Mouse (Mus musculus): ENCODE results near the gene Trim72. TPM values are rescaled to one million over a fixed set of nuclear protein-coding genes. Genes with fewer than 3 reads are reported as not detected.

Gene Trim72
- polyA plus RNA-seq, 1 experiment from 2014 or later = not detected

DNA sequence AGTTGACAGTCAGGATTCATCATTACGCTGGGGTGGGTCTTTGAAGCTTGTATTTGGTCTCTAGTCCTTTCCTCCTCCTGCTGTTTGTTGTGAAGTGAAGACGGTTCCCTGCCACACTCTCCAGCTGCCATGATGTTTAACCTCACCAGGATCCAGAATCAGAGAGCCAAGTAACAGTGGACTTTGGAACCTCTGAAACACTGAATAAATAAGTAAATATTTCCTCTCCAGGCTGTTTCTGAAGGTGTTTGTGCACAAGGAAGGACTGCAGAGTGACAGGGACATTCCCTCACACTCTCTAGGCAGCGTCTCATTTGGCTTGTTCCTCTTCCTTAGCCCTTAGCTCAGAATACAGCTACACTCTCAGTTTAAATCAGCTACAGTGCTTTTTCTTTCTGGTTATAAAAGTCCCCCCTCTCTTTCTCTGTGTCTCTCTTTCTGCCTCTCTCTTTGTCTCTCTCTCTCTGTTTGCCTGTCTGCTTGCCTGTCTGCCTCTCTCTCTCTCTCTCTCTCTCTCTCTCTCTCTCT is 53.2 kb downstream of the Trim72 start:
- ATAC-seq (replicated peaks; ENCODE audit: low FRiP score) (no peak), DNase-seq (ENCODE audit: low spot score) (no peak)
- no peak overlapping the region for H3K4me3 ChIP-seq (ENCODE audit: low read depth, low read length)
- H3K27me3 ChIP-seq (ENCODE audit: control insufficient read depth, insufficient read depth, low read length) = no peaks in the 10 kb centered on the region
- no peak overlapping the region for H3K9ac ChIP-seq (ENCODE audit: low read length)
- WGBS = 80% methylated on average over 3 of the region's 3 CpGs
- H3K4me2 ChIP-seq (ENCODE audit: low read depth, low read length, severe bottlenecking) = no peak overlapping the region
- no peaks in the 10 kb centered on the region for H3K9me3 ChIP-seq (ENCODE audit: control insufficient read depth, low read length)
- H3K27ac ChIP-seq (ENCODE audit: low read depth, low read length) = no peak overlapping the region
- H3K4me1 ChIP-seq (replicated peaks; ENCODE audit: control insufficient read depth, insufficient read depth, low read length) = no peaks in the 10 kb centered on the region
- H3K36me3 ChIP-seq (ENCODE audit: control insufficient read depth, insufficient read depth, low read length) = no peaks in the 10 kb centered on the region

DNA sequence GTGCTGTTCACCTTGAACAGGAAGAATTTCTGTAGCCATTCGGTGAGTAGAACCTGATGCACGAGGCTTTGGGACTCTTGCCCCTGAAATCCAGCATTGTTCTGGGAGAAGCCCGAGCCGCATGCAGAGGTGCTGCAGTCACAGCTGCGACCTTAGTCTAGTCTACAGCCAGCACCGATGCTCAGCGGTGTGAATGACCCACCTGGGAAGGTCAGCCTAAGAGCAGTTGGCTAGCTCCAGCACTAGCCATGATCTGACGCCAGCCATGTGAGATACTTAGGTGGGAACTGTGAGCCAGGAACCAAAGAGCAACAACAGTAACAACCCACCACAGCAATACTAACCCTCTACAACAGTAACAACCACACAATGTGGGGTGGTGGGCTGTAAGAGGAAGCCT is 54.1 kb downstream of the Trim72 start:
- ATAC-seq (replicated peaks; ENCODE audit: low FRiP score) (no peak), DNase-seq (ENCODE audit: low spot score) (no peak)
- Histone ChIP-seq H3K27me3 (ENCODE audit: control insufficient read depth, insufficient read depth, low read length) (no peaks in the 10 kb centered on the region), H3K27ac (ENCODE audit: low read depth, low read length) (no peak overlapping the region), H3K4me1 (replicated peaks; ENCODE audit: control insufficient read depth, insufficient read depth, low read length) (no peaks in the 10 kb centered on the region), H3K4me3 (ENCODE audit: low read depth, low read length) (no peak overlapping the region), H3K9me3 (ENCODE audit: control insufficient read depth, low read length) (no peaks in the 10 kb centered on the region), H3K9ac (ENCODE audit: low read length) (no peak overlapping the region), H3K36me3 (ENCODE audit: control insufficient read depth, insufficient read depth, low read length) (no peaks in the 10 kb centered on the region), H3K4me2 (ENCODE audit: low read depth, low read length, severe bottlenecking) (no peak overlapping the region)
- WGBS = 83% methylated on average over 8 of the region's 8 CpGs

DNA sequence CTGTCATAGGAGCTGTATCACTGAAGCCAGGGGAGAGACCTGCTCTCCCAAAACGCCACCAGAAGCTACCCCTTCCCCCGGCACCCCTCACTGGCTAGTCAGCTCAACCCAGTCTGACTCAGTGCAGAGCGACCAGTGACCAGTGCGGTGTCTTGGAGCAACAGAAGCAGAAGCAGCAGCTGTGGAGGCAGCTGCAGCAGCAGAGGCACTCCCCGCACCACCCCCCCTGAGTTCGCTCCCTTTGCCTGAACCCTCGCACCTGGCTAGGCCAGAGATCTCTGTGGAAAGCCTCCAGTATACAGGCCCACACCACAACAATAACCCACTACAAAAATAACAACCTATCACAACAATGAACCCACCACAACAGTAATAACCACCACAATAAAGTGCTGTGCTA is 54.8 kb downstream of the Trim72 start:
- H3K4me2 ChIP-seq (ENCODE audit: low read depth, low read length, severe bottlenecking) = no peak overlapping the region
- H3K9me3 ChIP-seq (ENCODE audit: control insufficient read depth, low read length) = no peaks in the 10 kb centered on the region
- WGBS = 77% methylated on average over 7 of the region's 7 CpGs
- no peak overlapping the region for H3K4me3 ChIP-seq (ENCODE audit: low read depth, low read length)
- no peak overlapping the region for H3K9ac ChIP-seq (ENCODE audit: low read length)
- no peak overlapping the region for H3K27ac ChIP-seq (ENCODE audit: low read depth, low read length)
- no peaks in the 10 kb centered on the region for H3K4me1 ChIP-seq (replicated peaks; ENCODE audit: control insufficient read depth, insufficient read depth, low read length)
- ATAC-seq (replicated peaks; ENCODE audit: low FRiP score) = no peak
- H3K36me3 ChIP-seq (ENCODE audit: control insufficient read depth, insufficient read depth, low read length) = no peaks in the 10 kb centered on the region
- no peak for DNase-seq (ENCODE audit: low spot score)
- no peaks in the 10 kb centered on the region for H3K27me3 ChIP-seq (ENCODE audit: control insufficient read depth, insufficient read depth, low read length)

DNA sequence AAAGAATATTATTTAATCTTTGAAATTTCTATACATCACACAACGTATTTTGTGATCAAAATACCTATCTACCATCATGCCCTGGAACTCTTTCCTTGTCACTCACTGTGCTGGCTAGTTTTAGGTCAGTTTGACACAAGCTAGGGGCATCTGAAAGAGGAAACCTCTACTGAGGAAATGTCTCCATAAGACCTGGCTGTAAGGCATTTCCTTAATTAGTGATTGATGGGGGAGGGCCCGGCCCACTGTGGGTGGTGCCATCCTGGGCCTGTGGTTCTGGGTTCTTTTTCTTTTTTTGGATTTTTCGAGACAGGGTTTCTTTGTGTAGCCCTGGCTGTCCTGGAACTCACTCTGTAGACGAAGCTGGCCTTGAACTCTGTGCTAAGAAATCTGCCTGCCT is 55.3 kb downstream of the Trim72 start:
- H3K9me3 ChIP-seq (ENCODE audit: control insufficient read depth, low read length) = no peaks in the 10 kb centered on the region
- H3K4me2 ChIP-seq (ENCODE audit: low read depth, low read length, severe bottlenecking) = no peak overlapping the region
- ATAC-seq (replicated peaks; ENCODE audit: low FRiP score) (no peak), DNase-seq (ENCODE audit: low spot score) (no peak)
- no peaks in the 10 kb centered on the region for H3K36me3 ChIP-seq (ENCODE audit: control insufficient read depth, insufficient read depth, low read length)
- no peaks in the 10 kb centered on the region for H3K4me1 ChIP-seq (replicated peaks; ENCODE audit: control insufficient read depth, insufficient read depth, low read length)
- WGBS = 84% methylated on average over 4 of the region's 4 CpGs
- H3K4me3 ChIP-seq (ENCODE audit: low read depth, low read length) = no peak overlapping the region
- no peaks in the 10 kb centered on the region for H3K27me3 ChIP-seq (ENCODE audit: control insufficient read depth, insufficient read depth, low read length)
- H3K27ac ChIP-seq (ENCODE audit: low read depth, low read length) = no peak overlapping the region
- H3K9ac ChIP-seq (ENCODE audit: low read length) = no peak overlapping the region

Other genes starting within 250 kb of the Trim72 start
- 6.6 and 7.1 TPM in 2 replicates for gene Orai3, start 234.1 kb upstream of the Trim72 start, polyA plus RNA-seq (2014; fragmentation: Nextera tagmentation; extraction: Ambion mirVana)
- gene Setd1a, start 227.3 kb upstream of the Trim72 start, polyA plus RNA-seq (2014; fragmentation: Nextera tagmentation; extraction: Ambion mirVana) = 28.8 and 30.7 TPM in 2 replicates
- gene Gm49388, start 218.3 kb upstream of the Trim72 start, polyA plus RNA-seq (2014; fragmentation: Nextera tagmentation; extraction: Ambion mirVana) = not detected in 2 replicates
- gene Hsd3b7, start 203.3 kb upstream of the Trim72 start, polyA plus RNA-seq (2014; fragmentation: Nextera tagmentation; extraction: Ambion mirVana) = 6.5 and 7.9 TPM in 2 replicates
- 10.1 and 13.2 TPM in 2 replicates for gene Stx4a, start 179.7 kb upstream of the Trim72 start, polyA plus RNA-seq (2014; fragmentation: Nextera tagmentation; extraction: Ambion mirVana)
- gene Stx1b, start 179.4 kb upstream of the Trim72 start, polyA plus RNA-seq (2014; fragmentation: Nextera tagmentation; extraction: Ambion mirVana) = 11.1 and 13.0 TPM in 2 replicates
- gene Zfp646, start 127.7 kb upstream of the Trim72 start, polyA plus RNA-seq (2014; fragmentation: Nextera tagmentation; extraction: Ambion mirVana) = 26.2 and 26.8 TPM in 2 replicates
- gene Zfp668, start 127.1 kb upstream of the Trim72 start, polyA plus RNA-seq (2014; fragmentation: Nextera tagmentation; extraction: Ambion mirVana) = 32.6 and 32.9 TPM in 2 replicates
- 0.56 and 0.91 TPM in 2 replicates for gene Prss53, start 113.0 kb upstream of the Trim72 start, polyA plus RNA-seq (2014; fragmentation: Nextera tagmentation; extraction: Ambion mirVana)
- gene Gm21974, start 108.5 kb upstream of the Trim72 start, polyA plus RNA-seq (2014; fragmentation: Nextera tagmentation; extraction: Ambion mirVana) = not detected in 2 replicates
- 47.8 and 48.9 TPM in 2 replicates for gene Vkorc1, start 108.3 kb upstream of the Trim72 start, polyA plus RNA-seq (2014; fragmentation: Nextera tagmentation; extraction: Ambion mirVana)
- gene Bckdk, start 99.9 kb upstream of the Trim72 start, polyA plus RNA-seq (2014; fragmentation: Nextera tagmentation; extraction: Ambion mirVana) = 102 and 139 TPM in 2 replicates
- gene Kat8, start 91.4 kb upstream of the Trim72 start, polyA plus RNA-seq (2014; fragmentation: Nextera tagmentation; extraction: Ambion mirVana) = 55.9 and 58.3 TPM in 2 replicates
- 1.8 and 3.1 TPM in 2 replicates for gene Prss8, start 73.8 kb upstream of the Trim72 start, polyA plus RNA-seq (2014; fragmentation: Nextera tagmentation; extraction: Ambion mirVana)
- gene Prss36, start 57.2 kb upstream of the Trim72 start, polyA plus RNA-seq (2014; fragmentation: Nextera tagmentation; extraction: Ambion mirVana) = 10.4 and 10.7 TPM in 2 replicates
- 44.7 and 62.6 TPM in 2 replicates for gene Fus, start 36.5 kb upstream of the Trim72 start, polyA plus RNA-seq (2014; fragmentation: Nextera tagmentation; extraction: Ambion mirVana)
- 4.2 and 7.0 TPM in 2 replicates for gene Pycard, start 10.1 kb upstream of the Trim72 start, polyA plus RNA-seq (2014; fragmentation: Nextera tagmentation; extraction: Ambion mirVana)
- 0.40 and 0.57 TPM in 2 replicates for gene Itgam, start 58.7 kb downstream of the Trim72 start, polyA plus RNA-seq (2014; fragmentation: Nextera tagmentation; extraction: Ambion mirVana)
- gene Gm49368, start 58.7 kb downstream of the Trim72 start, polyA plus RNA-seq (2014; fragmentation: Nextera tagmentation; extraction: Ambion mirVana) = not detected in 2 replicates
- gene Itgax, start 125.6 kb downstream of the Trim72 start, polyA plus RNA-seq (2014; fragmentation: Nextera tagmentation; extraction: Ambion mirVana) = not detected in 2 replicates
- not detected in 2 replicates for gene Itgad, start 150.4 kb downstream of the Trim72 start, polyA plus RNA-seq (2014; fragmentation: Nextera tagmentation; extraction: Ambion mirVana)
- gene Cox6a2, start 202.4 kb downstream of the Trim72 start, polyA plus RNA-seq (2014; fragmentation: Nextera tagmentation; extraction: Ambion mirVana) = not detected in 2 replicates
- gene Armc5, start 233.4 kb downstream of the Trim72 start, polyA plus RNA-seq (2014; fragmentation: Nextera tagmentation; extraction: Ambion mirVana) = 11.8 and 13.3 TPM in 2 replicates
- gene 9130023H24Rik, start 234.1 kb downstream of the Trim72 start, polyA plus RNA-seq (2014; fragmentation: Nextera tagmentation; extraction: Ambion mirVana) = 13.2 and 13.3 TPM in 2 replicates
- 34.1 and 35.5 TPM in 2 replicates for gene Tgfb1i1, start 242.9 kb downstream of the Trim72 start, polyA plus RNA-seq (2014; fragmentation: Nextera tagmentation; extraction: Ambion mirVana)

All from forebrain, embryonic 11.5 days (tissue).